Mouse (Mus musculus) heart, postnatal 0 days (tissue): ENCODE measurements around the gene Edil3. TPM values are rescaled to one million over a fixed set of nuclear protein-coding genes. Genes with fewer than 3 reads are reported as not detected.

Experiments used
- ATAC-seq: fragments of 200-750 bp; cut with Nextera tagmentation; 2 replicates; pipeline ENCODE4 v1.8.0; 2017; ENCODE audit warnings: low read depth, moderate number of reproducible peaks, moderate library complexity; ENCODE audit not compliant: insufficient read depth
- DNase-seq: peaks from one replicate; pipeline ENCODE4 v3.0.0-alpha.2; 2016; ENCODE audit warnings: low spot score
- H3K27ac ChIP-seq: fragments of 300-500 bp; sonication (generic); 2 replicates; pipeline ENCODE4 v1.5.1; 2014; ENCODE audit warnings: low read depth, mild to moderate bottlenecking
- H3K27me3 ChIP-seq: fragments of 300-500 bp; sonication (generic); 2 replicates; pipeline ENCODE4 v1.6.1; 2014; ENCODE audit warnings: low read length, mixed read lengths; ENCODE audit not compliant: control insufficient read depth, insufficient read depth
- H3K36me3 ChIP-seq: fragments of 300-500 bp; sonication (generic); replicated peaks from 2 replicates; pipeline ENCODE4 v1.6.1; 2014; ENCODE audit warnings: low read length, mixed read lengths; ENCODE audit not compliant: control insufficient read depth, insufficient read depth
- H3K4me1 ChIP-seq: fragments of 300-500 bp; sonication (generic); 2 replicates; pipeline ENCODE4 v1.6.1; 2014; ENCODE audit warnings: antibody characterized with exemption; ENCODE audit not compliant: control insufficient read depth, insufficient read depth
- H3K4me2 ChIP-seq: fragments of 300-500 bp; sonication (generic); 2 replicates; pipeline ENCODE4 v1.6.1; 2014; ENCODE audit warnings: low read depth, mild to moderate bottlenecking, low read length, moderate library complexity
- H3K4me3 ChIP-seq: fragments of 300-500 bp; sonication (generic); 2 replicates; pipeline ENCODE4 v1.5.1; 2014; ENCODE audit warnings: low read depth, low read length
- H3K9ac ChIP-seq: fragments of 300-500 bp; sonication (generic); replicated peaks from 2 replicates; pipeline ENCODE4 v1.6.1; 2014; ENCODE audit warnings: low read depth, low read length, mixed read lengths
- H3K9me3 ChIP-seq: fragments of 300-500 bp; sonication (generic); replicated peaks from 2 replicates; pipeline ENCODE4 v1.6.1; 2016; ENCODE audit warnings: low read length; ENCODE audit not compliant: control insufficient read depth
- CTCF ChIP-seq: IDR thresholded peaks from 2 replicates; pipeline ENCODE4 v1.5.1; 2016; ENCODE audit warnings: antibody characterized with exemption, control low read depth, low read depth
- EP300 ChIP-seq: IDR thresholded peaks from 2 replicates; pipeline ENCODE4 v1.6.1; 2016; ENCODE audit warnings: antibody characterized with exemption, low read depth
- WGBS: fragments of 180-500 bp; shearing (Covaris S2); extraction: QIAGEN DNeasy Blood & Tissue Kit; methylation state at CpG from one replicate; pipeline ENCODE4 v1.1.7; 2014; 5-methylcytosine and 5-hydroxymethylcytosine counted together
- polyA plus RNA-seq: library from polyadenylated mRNA; unstranded; fragments of >200 nt; fragmentation: Nextera tagmentation; extraction: Ambion mirVana; gene quantifications from 2 replicates; pipeline ENCODE4 v1.2.1, GENCODE M21; 2015
- total RNA-seq: library from RNA; depleted of rRNA; stranded (reverse); fragments of >200 nt; gene quantifications from 2 replicates; pipeline ENCODE4 v1.2.3, GENCODE M21; 2014; ENCODE audit warnings: low replicate concordance

Edil3 gene
- total and polyA plus RNA-seq, 2 experiments from 2014 or later: 0.63 to 0.76 TPM

- Histone ChIP-seq H3K27me3 (no peaks in the 10 kb centered on the region), H3K4me1 (no peaks in the 10 kb centered on the region), H3K9ac (no peak overlapping the region), H3K36me3 (no peaks in the 10 kb centered on the region), H3K27ac (no peak overlapping the region), H3K9me3 (no peaks in the 10 kb centered on the region), H3K4me2 (no peak overlapping the region), H3K4me3 (no peak overlapping the region)
- TF ChIP-seq CTCF: no peak
- no peak for ATAC-seq
- DNase-seq: no peak
- WGBS: 73% methylated on average over 3 of the region's 3 CpGs
Observed at GRCm38 (mm10) chr13:88900046-88900445, 78.8 kb downstream of the Edil3 start.

DNA sequence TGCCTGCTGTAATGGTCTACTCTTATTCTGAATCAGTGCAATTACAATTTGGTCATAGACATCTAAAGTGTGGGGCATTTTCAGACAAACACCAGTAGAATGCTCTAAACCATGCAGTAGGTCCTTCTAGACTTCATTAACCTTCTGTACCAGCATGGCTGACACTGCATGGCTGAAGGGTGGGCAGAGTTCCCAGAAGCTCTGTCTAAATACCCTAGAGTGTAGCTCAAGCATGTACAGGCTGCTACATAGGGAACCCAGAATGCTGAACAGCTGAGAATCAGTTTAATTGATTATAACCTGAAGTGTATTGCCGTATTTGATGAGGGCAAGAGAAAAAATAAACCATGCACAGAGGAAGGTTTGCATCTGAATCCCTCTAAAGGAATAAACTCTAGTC lies 86.1 kb downstream of the Edil3 start:
- Histone ChIP-seq H3K4me2 (no peak overlapping the region), H3K9me3 (no peaks in the 10 kb centered on the region), H3K9ac (no peak overlapping the region), H3K27ac (no peak overlapping the region), H3K4me3 (no peak overlapping the region), H3K36me3 (no peaks in the 10 kb centered on the region), H3K4me1 (no peaks in the 10 kb centered on the region), H3K27me3 (no peaks in the 10 kb centered on the region)
- TF ChIP-seq EP300 (no peak), CTCF (no peak)
- 85% methylated on average over 1 of the region's 1 CpGs for WGBS
- ATAC-seq: no peak
- DNase-seq: no peak

DNA sequence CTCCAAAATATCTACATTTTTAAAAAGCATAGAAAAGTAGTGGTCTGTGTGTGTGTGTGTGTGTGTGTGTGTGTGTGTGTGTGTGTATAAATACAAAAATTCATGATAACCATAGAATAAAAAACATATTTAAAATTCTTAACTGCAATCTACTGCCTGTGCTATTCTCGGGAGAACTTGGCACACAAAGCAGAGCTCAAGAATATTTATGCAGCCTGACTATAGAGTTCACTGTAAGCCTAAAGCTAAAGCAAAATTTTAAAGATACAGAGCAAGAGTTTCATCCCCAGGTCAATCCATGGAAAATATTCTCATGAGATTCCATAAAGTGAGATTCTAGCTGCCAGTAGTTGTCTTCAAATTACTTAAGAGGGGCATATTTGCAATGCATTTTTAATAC lies 86.9 kb downstream of the Edil3 start:
- H3K9ac ChIP-seq: no peak overlapping the region
- H3K9me3 ChIP-seq: no peaks in the 10 kb centered on the region
- no peak for ATAC-seq
- no peak for DNase-seq
- no peak overlapping the region for H3K27ac ChIP-seq
- H3K27me3 ChIP-seq: no peaks in the 10 kb centered on the region
- H3K4me2 ChIP-seq: no peak overlapping the region
- no peaks in the 10 kb centered on the region for H3K4me1 ChIP-seq
- no peaks in the 10 kb centered on the region for H3K36me3 ChIP-seq
- no peak overlapping the region for H3K4me3 ChIP-seq
- no peak for TF ChIP-seq EP300
- TF ChIP-seq CTCF: no peak
- 25% methylated on average over 1 of the region's 1 CpGs for WGBS

GRCm38 (mm10) chr13:88916503-88916902 lies 95.2 kb downstream of the Edil3 start:
- Histone ChIP-seq H3K27ac (no peak overlapping the region), H3K9me3 (no peaks in the 10 kb centered on the region), H3K4me1 (no peaks in the 10 kb centered on the region), H3K4me3 (no peak overlapping the region), H3K9ac (no peak overlapping the region), H3K4me2 (no peak overlapping the region), H3K36me3 (no peaks in the 10 kb centered on the region), H3K27me3 (no peaks in the 10 kb centered on the region)
- WGBS: 29% methylated on average over 2 of the region's 2 CpGs
- ATAC-seq (no peak), DNase-seq (no peak)
- TF ChIP-seq CTCF (no peak), EP300 (no peak)

DNA sequence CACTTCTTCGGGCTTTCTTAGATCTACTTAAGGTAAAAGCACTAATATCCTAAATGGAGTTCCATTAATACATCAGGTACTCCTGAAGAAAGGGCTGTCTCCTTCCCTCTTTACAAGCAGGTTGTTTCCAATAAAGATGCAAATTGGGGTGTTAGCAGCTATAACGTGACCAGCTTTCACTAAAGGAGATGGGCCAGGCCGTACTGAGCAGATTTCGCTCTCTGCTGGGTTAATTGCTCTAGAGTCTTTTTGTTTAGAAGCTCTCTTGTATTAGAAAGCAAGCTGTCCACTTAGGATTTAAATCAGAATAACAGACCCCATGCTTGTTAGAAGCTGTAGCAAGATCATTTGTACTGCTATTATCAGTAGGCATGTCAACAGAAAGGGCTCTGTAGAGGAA lies 108.4 kb downstream of the Edil3 start:
- Histone ChIP-seq H3K4me2 (no peak overlapping the region), H3K9me3 (no peaks in the 10 kb centered on the region), H3K27me3 (no peaks in the 10 kb centered on the region), H3K27ac (no peak overlapping the region), H3K4me3 (no peak overlapping the region), H3K4me1 (no peaks in the 10 kb centered on the region), H3K36me3 (no peaks in the 10 kb centered on the region), H3K9ac (no peak overlapping the region)
- DNase-seq (no peak), ATAC-seq (no peak)
- TF ChIP-seq CTCF (no peak), EP300 (no peak)
- WGBS: 77% methylated on average over 4 of the region's 4 CpGs

DNA sequence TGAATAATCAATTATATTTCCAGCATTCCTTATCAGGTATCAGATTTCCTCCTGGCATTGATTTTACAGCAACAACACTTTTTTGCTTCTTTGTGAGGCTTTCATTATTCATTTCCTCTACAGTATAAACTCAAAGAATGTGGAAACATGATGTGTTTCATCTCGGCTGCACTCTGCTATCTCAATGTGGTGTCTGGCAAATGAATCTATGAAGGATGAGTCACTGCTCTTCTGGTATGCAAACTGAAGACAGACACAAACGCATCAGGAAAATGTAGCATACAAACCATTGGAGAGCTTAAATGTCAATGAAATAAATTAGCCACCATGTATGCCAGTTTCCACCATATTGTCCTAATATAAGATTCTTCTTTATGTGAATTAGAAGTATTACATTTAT lies 117.3 kb downstream of the Edil3 start:
- no peaks in the 10 kb centered on the region for H3K4me1 ChIP-seq
- ATAC-seq (no peak), DNase-seq (no peak)
- H3K4me3 ChIP-seq: no peak overlapping the region
- no peak for TF ChIP-seq CTCF
- TF ChIP-seq EP300: no peak
- no peaks in the 10 kb centered on the region for H3K9me3 ChIP-seq
- no peaks in the 10 kb centered on the region for H3K36me3 ChIP-seq
- no peak overlapping the region for H3K9ac ChIP-seq
- no peaks in the 10 kb centered on the region for H3K27me3 ChIP-seq
- H3K27ac ChIP-seq: no peak overlapping the region
- no peak overlapping the region for H3K4me2 ChIP-seq
- 43% methylated on average over 2 of the region's 2 CpGs for WGBS
